Mouse (Mus musculus): ENCODE measurements around the gene Gm9913. TPM values are rescaled to one million over a fixed set of nuclear protein-coding genes. Genes with fewer than 3 reads are reported as not detected.

The Gm9913 gene
- under 1 TPM; 0.30 to 0.53 TPM for total RNA-seq (2021)
- long read RNA-seq: 0 reads

- DNase-seq (ENCODE audit: low spot score in 2 of 2): peak in 1 of 2 experiments; percentile 38
Observed at GRCm38 (mm10) chr2:125505006-125505745, at the start of gene Gm9913. Gene Gm9913 (plus strand): TSS chr2:125505089.

GRCm38 (mm10) chr2:125456059-125456789 is 48.7 kb upstream of the Gm9913 start:
- DNase-seq (ENCODE audit: low spot score in 2 of 2): no peak

DNA sequence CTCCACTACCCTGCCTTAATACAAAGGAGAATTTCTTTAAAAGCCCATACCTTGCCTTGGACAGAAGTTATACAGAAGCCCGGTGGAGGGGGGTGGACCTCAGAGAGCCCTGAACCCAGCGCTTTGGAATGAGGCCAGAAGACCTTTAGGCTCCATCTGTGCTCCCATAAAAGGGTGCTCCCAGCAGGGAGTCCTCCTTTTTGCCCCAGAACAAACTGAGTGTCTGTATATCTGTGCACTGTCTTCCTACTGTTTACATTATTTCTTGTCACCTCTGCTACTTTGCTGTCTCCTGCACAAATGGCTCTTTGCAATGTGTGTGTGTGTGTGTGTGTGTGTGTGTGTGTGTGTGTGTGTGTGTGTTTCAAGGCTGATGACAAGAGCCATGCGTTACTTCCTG is 45.8 kb upstream of the Gm9913 start:
- no peak for DNase-seq (ENCODE audit: low spot score in 2 of 2)

DNA sequence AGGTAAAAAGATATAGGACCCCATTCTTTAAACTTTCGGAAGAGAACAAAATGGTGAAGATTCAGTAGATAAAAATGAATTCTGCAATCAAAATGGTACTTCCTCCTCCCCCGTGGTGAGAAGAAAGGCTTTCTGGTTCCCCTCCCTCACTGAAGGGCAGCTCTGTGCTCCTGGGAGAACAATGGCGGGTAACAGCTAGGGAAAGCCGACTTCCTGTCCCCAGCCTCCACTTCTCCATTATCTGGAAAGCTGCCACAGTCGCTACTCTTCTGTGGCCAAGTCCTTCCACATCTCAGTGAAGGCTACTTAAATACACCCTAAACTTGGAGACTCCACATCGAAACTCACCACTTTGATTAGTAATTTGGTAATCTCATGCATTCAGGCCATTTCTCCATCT is 40.9 kb upstream of the Gm9913 start:
- DNase-seq (ENCODE audit: low spot score in 2 of 2): no peak

- DNase-seq (ENCODE audit: low spot score in 2 of 2): no peak
Observed at GRCm38 (mm10) chr2:125470553-125471295, 34.2 kb upstream of the Gm9913 start.

GRCm38 (mm10) chr2:125471721-125472120 is 33.2 kb upstream of the Gm9913 start:
- DNase-seq (ENCODE audit: low spot score in 2 of 2): no peak

GRCm38 (mm10) chr2:125473228-125473627 is 31.7 kb upstream of the Gm9913 start:
- no peak for DNase-seq (ENCODE audit: low spot score in 2 of 2)

DNA sequence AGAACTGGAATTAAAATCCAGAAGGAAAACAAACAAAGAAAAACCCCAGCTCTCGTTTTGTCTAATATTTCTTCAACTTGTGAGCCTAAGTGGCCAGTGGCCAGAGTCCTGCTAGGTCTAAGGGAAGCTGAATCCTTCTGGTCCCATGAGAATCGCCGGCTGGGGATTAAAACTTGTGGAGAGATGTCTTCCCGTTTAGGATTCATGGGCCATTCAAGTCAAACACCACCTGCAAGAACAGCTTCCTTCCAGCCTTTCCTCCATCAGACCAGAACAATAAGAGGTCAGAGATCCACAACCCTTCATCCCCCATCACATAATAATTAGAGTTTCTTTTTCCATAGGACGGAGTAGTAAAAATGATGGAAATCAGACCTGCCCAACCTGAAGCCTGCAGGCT is 30.2 kb upstream of the Gm9913 start:
- no peak for DNase-seq (ENCODE audit: low spot score in 2 of 2)

DNA sequence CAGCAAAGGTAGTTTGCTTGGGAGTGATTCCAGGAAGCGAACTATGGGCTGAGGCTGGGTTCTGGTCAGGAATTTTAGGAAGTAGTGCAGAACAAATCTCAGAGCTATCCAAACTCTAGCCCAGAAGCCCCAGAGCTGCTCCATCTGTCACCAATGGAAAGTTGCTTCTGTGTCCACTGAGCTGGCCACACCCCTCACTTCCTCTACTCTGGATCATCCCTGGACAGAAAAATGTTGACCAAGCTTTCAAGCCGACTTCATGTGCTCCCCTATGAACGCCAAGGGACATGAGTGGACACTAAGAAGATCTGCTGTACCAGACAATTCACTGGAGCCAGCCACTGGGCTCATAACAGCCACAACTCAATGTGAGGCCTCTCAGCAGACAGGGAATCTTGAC is 28.7 kb upstream of the Gm9913 start:
- DNase-seq (ENCODE audit: low spot score in 2 of 2): no peak

DNA sequence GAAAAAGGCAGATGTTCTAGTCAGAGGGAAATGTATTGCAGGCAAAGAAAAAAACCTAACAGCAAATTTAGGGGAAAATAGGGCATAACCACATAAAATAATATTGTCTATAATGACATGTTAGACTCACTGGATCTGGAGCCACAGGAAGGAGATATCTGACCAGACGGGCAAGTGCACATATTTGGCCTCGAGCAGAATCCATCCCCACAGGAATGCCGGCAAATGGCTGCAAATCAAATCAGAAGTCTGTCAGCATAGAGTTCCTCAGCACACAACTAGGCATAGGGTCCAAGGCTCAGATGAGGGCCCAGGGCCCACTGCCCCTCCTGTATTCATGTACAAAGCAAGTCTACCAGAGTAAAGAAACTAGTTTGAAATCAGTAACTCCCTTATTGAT is 27.5 kb upstream of the Gm9913 start:
- no peak for DNase-seq (ENCODE audit: low spot score in 2 of 2)

DNA sequence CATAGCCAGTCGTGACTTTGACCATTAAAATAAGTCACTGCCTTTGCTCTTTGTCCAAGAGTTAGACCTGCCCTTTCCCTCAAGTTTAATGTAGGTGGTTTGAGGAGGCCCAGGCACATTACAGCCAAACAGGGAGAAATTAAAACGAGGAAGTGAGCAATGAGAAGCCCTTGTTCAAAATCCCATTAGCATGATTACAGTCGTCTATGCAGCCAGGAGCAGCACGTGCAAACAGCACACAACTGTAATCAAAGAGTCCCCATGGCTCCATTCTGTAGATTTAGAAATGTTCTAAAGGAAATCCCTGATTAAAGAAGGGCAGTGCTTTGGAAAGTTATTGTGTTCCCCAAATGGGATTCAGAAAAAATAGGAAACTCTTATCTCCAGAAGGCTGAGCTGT is 26.2 kb upstream of the Gm9913 start:
- DNase-seq (ENCODE audit: low spot score in 2 of 2): no peak

DNA sequence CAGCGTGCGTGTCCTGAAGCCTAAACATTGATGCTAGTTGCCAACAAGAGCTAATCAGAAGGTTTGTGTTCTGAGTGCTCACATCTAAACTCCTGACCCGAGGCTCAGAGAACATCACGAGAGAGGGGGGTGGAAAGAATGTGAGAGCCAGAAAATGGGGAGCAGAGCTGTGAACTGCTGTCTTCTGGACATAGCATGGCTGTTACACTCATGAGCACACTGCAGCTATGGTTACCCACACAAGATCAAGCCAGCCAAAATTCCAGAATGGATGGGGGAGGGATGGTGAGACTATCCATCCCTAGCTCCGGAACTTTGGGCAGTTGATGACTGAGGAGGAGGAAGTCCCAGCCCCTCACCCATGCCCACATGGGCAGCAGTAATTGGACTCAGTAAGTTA is 24.8 kb upstream of the Gm9913 start:
- no peak for DNase-seq (ENCODE audit: low spot score in 2 of 2)

- DNase-seq (ENCODE audit: low spot score in 2 of 2): peak; percentile 61 to 75
Observed at GRCm38 (mm10) chr2:125481116-125481515, 23.8 kb upstream of the Gm9913 start.

- no peak for DNase-seq (ENCODE audit: low spot score in 2 of 2)
Observed at GRCm38 (mm10) chr2:125481531-125482317, 23.2 kb upstream of the Gm9913 start.

- DNase-seq (ENCODE audit: low spot score in 2 of 2): no peak
Observed at GRCm38 (mm10) chr2:125484164-125484563, 20.7 kb upstream of the Gm9913 start.

GRCm38 (mm10) chr2:125484910-125485309 is 20.0 kb upstream of the Gm9913 start:
- no peak for DNase-seq (ENCODE audit: low spot score in 2 of 2)

- DNase-seq (ENCODE audit: low spot score in 2 of 2): no peak
Observed at GRCm38 (mm10) chr2:125489979-125490378, 14.9 kb upstream of the Gm9913 start.

GRCm38 (mm10) chr2:125492050-125492900 is 12.6 kb upstream of the Gm9913 start:
- DNase-seq (ENCODE audit: low spot score in 2 of 2): no peak

GRCm38 (mm10) chr2:125494291-125494690 is 10.6 kb upstream of the Gm9913 start:
- no peak for DNase-seq (ENCODE audit: low spot score in 2 of 2)
